Mouse (Mus musculus) CD8-positive naive resting alpha-beta T cell, adult 2 months (primary cell): ENCODE data around the gene Stac.

Experiments used
- DNase-seq, 2 experiments: peaks; one replicate each; pipeline ENCODE4 v3.0.0; 2022; ENCODE audit warnings: low read depth in 2 of 2, low spot score in 2 of 2

Gene Stac

GRCm38 (mm10) chr9:111689680-111690483 lies at the start of gene Stac:
Stac (minus strand) TSS chr9:111690348.
- no peak for DNase-seq

DNA sequence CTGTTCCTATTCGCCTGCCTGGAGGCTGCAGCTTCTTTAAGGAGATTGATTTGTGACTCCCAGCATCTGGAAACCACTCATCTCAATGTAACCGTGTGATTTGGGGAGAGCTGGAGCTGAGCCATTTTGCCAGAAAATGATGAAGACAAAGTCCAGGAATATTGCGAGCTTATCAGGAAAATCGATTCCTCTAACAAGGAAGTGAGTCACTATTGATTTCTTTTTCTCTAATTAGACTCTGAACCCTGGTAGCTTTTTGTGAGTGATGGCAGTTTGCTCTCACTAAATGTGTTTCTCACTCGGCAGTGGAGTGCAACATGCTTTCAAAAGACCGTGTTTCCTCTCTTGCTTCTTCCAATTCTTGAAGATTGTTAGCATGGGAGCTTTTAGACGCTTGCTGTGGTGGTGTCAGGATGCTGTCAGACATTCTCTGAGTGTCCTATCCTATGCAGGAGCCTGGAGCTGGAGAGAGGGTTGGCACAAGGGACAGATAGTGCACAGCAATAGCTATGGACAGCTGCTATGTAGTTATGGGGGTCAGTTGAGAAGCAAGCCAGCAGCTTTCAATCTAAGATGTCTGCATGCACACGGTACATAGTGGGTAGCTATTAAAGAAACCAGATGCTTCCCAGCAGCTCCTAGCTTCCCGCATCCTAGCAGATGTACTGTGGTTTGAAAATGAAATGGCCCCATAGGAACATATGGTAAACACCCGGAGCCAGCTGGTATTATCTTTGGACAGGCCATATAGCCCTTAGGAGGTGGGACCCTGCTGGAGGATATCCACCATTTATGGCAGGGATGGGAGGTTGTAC lies 49.5 kb upstream of the Stac start:
- DNase-seq, result no peak

DNA sequence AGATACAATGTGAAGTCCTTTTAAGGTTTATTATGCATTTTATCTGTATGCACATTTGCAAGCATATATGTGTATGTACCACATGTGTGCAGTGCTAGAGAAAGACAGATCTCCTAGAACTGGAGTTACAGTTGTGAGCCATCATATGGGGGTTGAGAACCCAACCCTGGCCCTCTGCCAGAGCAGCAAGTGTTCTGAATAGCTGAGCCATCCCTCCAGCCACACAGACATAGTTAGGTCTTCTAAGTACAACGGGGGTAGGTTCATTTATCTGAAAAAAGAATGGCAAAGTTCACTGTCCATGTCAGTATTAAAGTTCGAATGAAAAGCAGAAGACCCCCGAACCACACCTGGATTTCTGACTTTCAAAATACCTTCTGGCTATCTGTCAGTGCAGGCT lies 48.9 kb upstream of the Stac start:
- DNase-seq, result no peak

GRCm38 (mm10) chr9:111737796-111738195 lies 47.6 kb upstream of the Stac start:
- no peak for DNase-seq

DNA sequence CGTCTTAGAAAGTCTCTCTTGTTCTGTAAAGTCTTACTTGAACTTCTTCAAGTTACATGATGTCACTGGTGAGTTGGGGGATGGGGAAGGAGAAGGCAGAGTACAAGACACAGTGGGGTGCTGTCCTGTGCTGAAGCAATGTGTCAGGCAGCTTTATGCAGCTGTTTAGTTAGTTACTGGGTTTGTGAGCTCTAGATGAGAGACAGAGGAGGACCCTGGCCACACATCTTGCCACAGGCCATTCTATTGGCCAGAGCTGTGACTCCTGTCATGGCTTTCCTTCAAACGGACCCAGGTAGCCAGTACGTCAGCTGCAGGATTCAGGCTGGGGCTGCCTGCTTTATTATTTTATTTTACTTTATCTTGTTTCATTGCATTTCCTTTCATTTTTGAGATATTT lies 45.8 kb upstream of the Stac start:
- DNase-seq, result no peak

- DNase-seq, result no peak
These were observed 42.0 kb upstream of the Stac start for GRCm38 (mm10) chr9:111731939-111732670.

DNA sequence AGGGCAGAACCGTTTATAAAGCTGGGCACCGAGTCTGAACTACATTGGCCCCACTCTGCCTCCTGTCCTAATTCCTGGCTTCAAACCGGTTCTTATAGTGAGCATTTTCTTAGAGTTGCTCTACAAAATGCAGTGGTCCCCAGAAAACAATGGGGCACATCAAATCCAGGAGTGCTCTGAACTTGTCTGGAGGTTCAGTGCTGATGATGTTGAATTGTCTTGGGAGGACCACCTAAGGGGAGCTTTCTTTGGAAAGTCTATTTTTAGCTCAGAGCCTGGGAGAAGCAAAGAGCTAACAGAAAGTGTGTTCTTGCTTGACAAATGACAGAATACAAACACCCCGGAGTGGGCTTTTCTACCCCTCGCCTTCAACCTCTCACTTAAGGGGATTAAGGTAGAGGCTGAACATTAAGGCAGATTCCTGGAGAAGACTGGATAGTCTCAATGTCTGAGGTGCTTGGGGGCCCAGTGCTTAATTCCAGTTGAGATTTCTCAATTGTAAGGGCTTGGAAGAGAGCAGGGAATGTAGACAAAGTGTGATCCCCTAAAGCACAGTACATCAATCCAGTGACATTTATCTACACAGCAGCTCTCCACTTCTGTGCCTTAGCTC lies 34.9 kb upstream of the Stac start:
- DNase-seq, result no peak

DNA sequence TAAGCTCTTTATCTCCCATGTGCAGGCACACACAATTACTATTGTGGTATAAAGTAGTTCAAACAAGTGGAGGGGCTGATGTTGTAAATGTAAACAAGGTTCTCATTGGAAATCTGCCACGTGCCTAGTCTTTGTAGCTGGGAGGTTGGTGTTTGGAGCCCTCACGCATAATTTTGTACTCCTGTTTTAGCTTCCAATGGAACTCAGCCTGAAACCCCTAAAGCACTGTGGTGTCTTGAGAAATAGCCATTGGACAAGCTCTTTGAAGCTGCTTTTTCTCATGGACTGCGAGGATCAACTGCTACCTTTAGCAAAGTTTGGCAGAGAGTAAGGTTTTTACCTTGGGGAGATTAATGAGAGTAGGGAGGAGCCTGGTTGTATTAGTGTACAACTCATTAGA lies 24.3 kb upstream of the Stac start:
- no peak for DNase-seq

DNA sequence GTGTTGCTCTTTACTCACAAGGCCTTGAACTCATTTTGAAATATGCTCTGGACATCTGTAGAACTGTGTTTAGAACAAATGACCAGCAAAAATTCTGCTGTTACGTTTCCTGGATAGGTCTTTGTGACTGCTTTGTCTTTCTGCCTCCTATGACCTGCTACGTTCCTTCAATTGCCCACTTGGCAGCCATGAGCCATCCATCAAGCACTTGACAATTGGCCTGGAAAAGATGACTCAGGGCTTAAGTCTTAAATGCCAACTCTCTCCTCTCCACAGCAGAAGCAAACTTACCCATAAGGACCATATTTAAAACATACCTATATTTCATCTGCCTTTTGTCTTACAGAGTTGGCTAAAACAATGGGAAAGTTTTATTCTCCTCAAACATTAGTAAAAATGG lies 10.0 kb upstream of the Stac start:
- no peak for DNase-seq

DNA sequence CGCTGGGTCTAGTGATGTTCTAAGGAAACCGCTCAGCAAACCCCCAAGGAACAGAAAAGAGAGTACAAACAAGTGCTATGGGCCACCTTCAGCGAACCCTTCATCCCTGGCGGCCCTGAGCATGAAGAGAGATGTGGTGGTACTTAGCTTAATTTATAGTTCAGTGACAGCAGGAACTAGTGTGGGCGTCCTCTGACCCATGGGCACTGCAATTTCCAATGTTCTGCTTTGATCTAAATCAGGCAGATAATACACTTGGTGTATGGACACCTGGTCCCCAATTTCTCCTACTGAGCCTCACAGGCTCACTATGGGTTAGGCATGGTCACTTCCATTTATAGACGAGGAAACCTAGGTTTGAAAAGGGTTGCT lies 322 bp upstream of the Stac start:
- no peak for DNase-seq

DNA sequence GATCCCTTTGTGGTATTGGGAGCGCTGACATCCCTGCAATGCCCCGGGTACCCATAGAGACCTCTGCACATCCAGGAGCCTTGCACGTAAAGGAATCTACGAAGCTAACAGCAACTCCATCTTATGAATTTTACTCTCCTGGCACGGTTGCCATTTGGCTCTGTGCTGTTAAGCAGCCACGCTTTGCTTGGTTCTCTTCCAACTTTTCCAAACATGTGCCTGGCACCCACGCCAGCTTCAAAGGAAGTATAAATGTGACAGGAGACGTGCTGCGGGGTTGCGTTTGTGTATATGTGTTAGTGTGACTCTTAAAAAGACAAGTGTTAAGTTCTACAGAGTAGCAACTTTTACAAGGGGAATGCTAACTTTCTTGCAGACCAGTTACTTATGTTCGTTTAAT lies 1.0 kb downstream of the Stac start:
- no peak for DNase-seq

DNA sequence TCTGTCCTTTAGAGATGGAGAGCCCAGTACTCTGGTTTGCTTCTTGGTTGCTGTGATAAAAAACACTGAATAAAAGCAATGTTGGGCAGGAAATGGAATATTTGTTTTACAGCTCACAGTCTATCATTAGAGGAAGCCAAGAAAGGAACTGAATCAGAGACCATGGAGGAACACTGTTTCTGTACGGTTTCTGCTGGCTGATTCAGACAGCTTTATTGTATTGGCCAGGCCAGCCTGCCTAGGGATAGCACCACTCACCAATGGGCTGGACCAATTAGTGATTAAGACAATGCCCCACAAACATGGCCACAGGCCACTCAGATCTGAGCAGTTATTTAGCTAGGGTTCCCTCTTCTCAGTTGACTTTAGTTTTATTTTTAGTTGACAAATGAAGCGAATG lies 6.0 kb downstream of the Stac start:
- no peak for DNase-seq

GRCm38 (mm10) chr9:111679516-111679915 lies 10.6 kb downstream of the Stac start:
- no peak for DNase-seq

- no peak for DNase-seq
These were observed 20.3 kb downstream of the Stac start for GRCm38 (mm10) chr9:111669816-111670215.

DNA sequence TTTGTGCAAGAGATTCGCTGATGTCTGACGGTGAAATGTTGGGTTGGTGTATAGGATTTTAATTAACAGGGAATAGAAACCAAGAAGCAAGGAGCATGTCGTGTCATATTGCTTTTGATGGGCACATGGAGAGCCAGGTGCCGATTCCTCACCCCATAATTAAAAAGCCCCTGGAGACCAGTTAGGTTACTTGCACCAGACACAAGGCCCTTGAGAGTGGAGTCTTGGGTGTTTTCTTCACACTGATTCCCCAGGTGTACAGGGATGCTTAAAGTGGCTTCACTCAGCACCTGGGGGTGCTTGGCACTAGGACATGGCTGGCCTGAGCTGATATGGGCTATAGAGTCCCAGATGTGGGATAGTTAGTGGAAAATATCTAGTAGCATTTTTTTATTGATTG lies 35.1 kb downstream of the Stac start:
- no peak for DNase-seq

- no peak for DNase-seq
These were observed 45.9 kb downstream of the Stac start for GRCm38 (mm10) chr9:111644228-111644627.

GRCm38 (mm10) chr9:111643369-111643768 lies 46.8 kb downstream of the Stac start:
- no peak for DNase-seq

DNA sequence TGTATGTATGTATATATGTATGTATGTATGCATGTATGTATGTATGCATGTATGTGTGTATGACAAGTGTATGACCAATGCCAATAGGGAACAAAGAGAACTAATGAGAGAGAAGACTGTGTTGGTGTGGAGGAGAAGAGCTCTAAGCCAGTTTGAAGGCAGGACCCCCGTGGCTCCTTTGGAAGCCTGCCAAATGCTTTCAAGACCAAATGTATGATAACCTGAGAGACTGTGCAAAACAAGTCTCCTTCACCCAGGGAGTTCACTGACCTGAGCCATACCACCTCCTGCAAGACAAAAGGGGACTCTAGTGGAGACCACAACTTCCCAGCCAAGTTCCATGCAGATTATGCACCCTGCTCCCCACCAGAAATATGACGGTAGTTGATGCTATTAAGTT lies 52.5 kb downstream of the Stac start:
- DNase-seq, result no peak

GRCm38 (mm10) chr9:111632833-111633232 lies 57.3 kb downstream of the Stac start:
- DNase-seq, result no peak

- DNase-seq, result no peak
These were observed 69.0 kb downstream of the Stac start for GRCm38 (mm10) chr9:111621191-111621590.

DNA sequence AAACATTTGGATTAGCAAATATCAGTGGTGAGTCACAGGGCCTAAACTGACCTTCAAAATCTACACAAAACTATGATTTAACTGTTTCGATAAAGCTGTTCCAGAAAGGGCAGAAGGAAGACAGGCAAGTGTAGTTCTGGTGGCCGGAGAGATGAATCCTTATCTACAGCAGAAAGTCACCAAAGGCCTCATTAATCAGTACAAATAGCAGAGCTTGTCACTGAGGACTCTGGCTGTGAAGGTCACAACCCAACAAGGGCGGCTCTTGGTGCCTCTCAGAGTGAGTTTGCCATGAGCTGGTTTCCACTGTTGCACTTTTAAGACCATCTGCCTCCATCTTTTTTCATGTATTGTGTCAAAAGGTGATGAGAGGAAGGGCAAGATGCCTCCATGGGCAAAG lies 78.8 kb downstream of the Stac start:
- no peak for DNase-seq
